In genomic region chr3:152917579-152917978, GRCm38 (mm10) we compare ENCODE assay signal across 28 mouse cellular contexts.
A peak's percentile ranks its signal among the peaks of the same experiment; 100 is the strongest.
DNase-seq lines count a peak whose midpoint lies in the region; ATAC-seq and TF ChIP-seq lines count a peak whose summit lies in the region.
"Had no signal": no experiment of that assay in that cellular context is flagged by ENCODE, and none has a peak within 500 bp of the region (broad histone marks: within the 10 kb centered on the region; RNA-seq: fewer than 3 reads in every experiment).

No protein-coding gene starts in this region.

- peak; percentile 67 for ATAC-seq in inflammation-experienced regulatory T-cells, adult 6 months
- ATAC-seq: forebrain, embryonic 14.5 days; midbrain, embryonic 13.5 days had no signal

- no peaks in the 10 kb centered on the region; a peak in 1 of 4 replicates for H3K27me3 ChIP-seq in MEL (ENCODE audit: control insufficient read depth in 1 of 2, insufficient read depth in 2 of 2, low read length in 2 of 2)
- H3K27me3 ChIP-seq: embryonic facial prominence, embryonic 12.5 days; hindbrain, embryonic 13.5 days; limb, embryonic 12.5 days; liver, embryonic 15.5 days; lung, embryonic 15.5 days; midbrain, embryonic 13.5 days had no signal

- no peak for TF ChIP-seq RAD21 in MEL (IDR thresholded peaks at IDR 0.05; ENCODE audit: low read depth, low read length)

- no peak for TF ChIP-seq EP300 in MEL (IDR thresholded peaks at IDR 0.05; ENCODE audit: low read depth in 1 of 2, low read length in 2 of 2)

- no peaks in the 10 kb centered on the region for H3K79me2 ChIP-seq in MEL (ENCODE audit: control insufficient read depth, insufficient read depth, low read length, poor library complexity)

- no peak for TF ChIP-seq POLR2A in MEL (IDR thresholded peaks at IDR 0.05; ENCODE audit: control insufficient read depth in 1 of 2, insufficient read depth in 1 of 2, low read depth in 1 of 2, low read length in 2 of 2, poor library complexity in 1 of 2)

- peaks cover 0 to 2% of the 10 kb centered on the region in 2 experiments; a peak in 1 of 4 replicates for H3K36me3 ChIP-seq in MEL (ENCODE audit: control insufficient read depth in 1 of 2, insufficient read depth in 2 of 2, low read length in 2 of 2)
- H3K36me3 ChIP-seq: embryonic facial prominence, embryonic 12.5 days; hindbrain, embryonic 13.5 days; limb, embryonic 12.5 days; liver, embryonic 15.5 days; lung, embryonic 15.5 days; midbrain, embryonic 13.5 days had no signal

- H3K27ac ChIP-seq in layer of hippocampus, adult 2 months: peak overlapping the region; percentile 8
- no peak overlapping the region for H3K27ac ChIP-seq in MEL (ENCODE audit: control insufficient read depth, low read depth, low read length)
- H3K27ac ChIP-seq: embryonic facial prominence, embryonic 12.5 days; gastrocnemius, adult 2 months; hindbrain, embryonic 13.5 days; limb, embryonic 12.5 days; liver, embryonic 15.5 days; lung, embryonic 15.5 days; midbrain, embryonic 13.5 days had no signal

- H3K9ac ChIP-seq in MEL (ENCODE audit: control insufficient read depth, low read depth, low read length, poor library complexity, severe bottlenecking): no peak overlapping the region
- H3K9ac ChIP-seq: embryonic facial prominence, embryonic 12.5 days; hindbrain, embryonic 13.5 days; limb, embryonic 12.5 days; liver, embryonic 15.5 days; lung, embryonic 15.5 days; midbrain, embryonic 13.5 days had no signal

- no peak overlapping the region for H3K4me3 ChIP-seq in layer of hippocampus, adult 2 months
- no peak overlapping the region for H3K4me3 ChIP-seq in MEL (ENCODE audit: control insufficient read depth in 1 of 2, insufficient read depth in 1 of 2, low read depth in 2 of 2, low read length in 2 of 2)
- H3K4me3 ChIP-seq: embryonic facial prominence, embryonic 12.5 days; gastrocnemius, adult 2 months; hindbrain, embryonic 13.5 days; limb, embryonic 12.5 days; liver, embryonic 15.5 days; lung, embryonic 15.5 days; midbrain, embryonic 13.5 days; myocyte had no signal

- no peak for TF ChIP-seq CTCF in layer of hippocampus, adult 2 months (conservative IDR thresholded peaks at IDR 0.05)
- TF ChIP-seq CTCF in MEL (IDR thresholded peaks at IDR 0.05 in 2 of 3, conservative IDR thresholded peaks at IDR 0.05 in 1 of 3; ENCODE audit: control insufficient read depth in 1 of 3, insufficient read depth in 1 of 3, low read depth in 2 of 3, low read length in 3 of 3, poor library complexity in 1 of 3, severe bottlenecking in 1 of 3): no peak

- no peak for DNase-seq in layer of hippocampus, adult 2 months (ENCODE audit: low spot score in 2 of 2)
- no peak for DNase-seq in layer of hippocampus, adult 9-11 months
- peak; percentile 30 for DNase-seq in thymus, postnatal 14 days
- DNase-seq in thymus, postnatal 36 days: no peak
- DNase-seq in MEL (ENCODE audit: low read depth, low spot score): no peak
- no peak for DNase-seq in left cerebral cortex, adult 11 months (ENCODE audit: low spot score)
- no peak for DNase-seq in layer of hippocampus, adult 9-10 months (ENCODE audit: low spot score)
- DNase-seq: adrenal gland, postnatal 14 days; cerebellum, adult 11 months; cerebellum, adult 9-10 months; cerebellum, postnatal 36 days; embryo, embryonic 11 days; gastrocnemius, adult 2 months; gastrocnemius, postnatal 36 days; heart, adult 18-20 months; heart, postnatal 4 days; kidney, adult 11 months; kidney, postnatal 14 days; layer of hippocampus, postnatal 36 days had no signal

- H3K4me1 ChIP-seq in MEL (ENCODE audit: control insufficient read depth in 1 of 2, insufficient read depth in 2 of 2, low read length in 2 of 2): peaks cover 0 to 13% of the 10 kb centered on the region in 2 experiments; a peak in 3 of 4 replicates
- H3K4me1 ChIP-seq: embryonic facial prominence, embryonic 12.5 days; hindbrain, embryonic 13.5 days; liver, embryonic 15.5 days; midbrain, embryonic 13.5 days had no signal

- no peaks in the 10 kb centered on the region for H3K9me3 ChIP-seq in MEL (replicated peaks; ENCODE audit: insufficient read depth, low read length)
- H3K9me3 ChIP-seq: embryonic facial prominence, embryonic 12.5 days; hindbrain, embryonic 13.5 days; limb, embryonic 12.5 days; liver, embryonic 15.5 days; lung, embryonic 15.5 days; midbrain, embryonic 13.5 days had no signal

TF ChIP-seq in MEL, 35 proteins besides CTCF, POLR2A, EP300 and RAD21:
- no peak for TF ChIP-seq ZMIZ1 (IDR thresholded peaks at IDR 0.05; ENCODE audit: low read depth, low read length)
- TF ChIP-seq MYC (IDR thresholded peaks at IDR 0.05; ENCODE audit: low read depth, low read length): 0 out of 2 replicates have a peak, but pooled peaks have one; percentile 21
- no peak for TF ChIP-seq SMC3 (IDR thresholded peaks at IDR 0.05; ENCODE audit: low read depth, low read length)
- no peak for TF ChIP-seq TCF12 (IDR thresholded peaks at IDR 0.05; ENCODE audit: low read depth, low read length)
